Mouse (Mus musculus): ENCODE measurements around the gene Rbms3.

- TF ChIP-seq POLR2A (IDR thresholded peaks at IDR 0.05; ENCODE audit: borderline replicate concordance, extremely low read depth, insufficient read depth, insufficient read length, poor library complexity, severe bottlenecking) (no peak), CTCF (IDR thresholded peaks at IDR 0.05; ENCODE audit: borderline replicate concordance, extremely low read depth, insufficient read depth, insufficient read length) (no peak)
Observed at GRCm38 (mm10) chr9:116531121-116531520, 1098.6 kb downstream of the Rbms3 start.

All from brain, embryonic 14.5 days (tissue).